Mouse (Mus musculus) bone marrow, adult 2 months (tissue): ENCODE measurements at regions not wholly inside any gene's neighbourhood (a gene's known extent, or its start where the extent isn't known, plus 50 kb on each side); places are given as distances from the start of the nearest gene placed in this dataset.
A peak's percentile ranks its signal among the peaks of the same experiment; 100 is the strongest.

ENCODE experiments used
- H3K27ac ChIP-seq: fragments of 200-500 bp; 2 replicates; pipeline ENCODE4 v1.5.1; 2012; ENCODE audit warnings: low read depth, mild to moderate bottlenecking, control low read depth, inconsistent platforms, low read length; ENCODE audit not compliant: control insufficient read depth, poor library complexity, insufficient read depth
- H3K4me1 ChIP-seq: fragments of 200-500 bp; 2 replicates; pipeline ENCODE4 v1.6.1; 2011; ENCODE audit warnings: low read length; ENCODE audit not compliant: control insufficient read depth, insufficient read depth
- H3K4me3 ChIP-seq: fragments of 200-500 bp; replicated peaks from 2 replicates; pipeline ENCODE3; 2011; ENCODE audit warnings: mild to moderate bottlenecking, low read depth, low read length, control low read depth; ENCODE audit not compliant: control insufficient read depth
- CTCF ChIP-seq: fragments of 200-500 bp; IDR thresholded peaks from 2 replicates; pipeline ENCODE4 v1.5.1; 2011; ENCODE audit warnings: low read length, control low read depth; ENCODE audit not compliant: control insufficient read depth, insufficient read depth
- POLR2A ChIP-seq: fragments of 200-500 bp; IDR thresholded peaks from 2 replicates; pipeline ENCODE4 v1.6.1; 2011; ENCODE audit warnings: low read depth, mild to moderate bottlenecking, control low read depth, low read length, borderline replicate concordance; ENCODE audit not compliant: control insufficient read depth
- WGBS: fragments of 180-500 bp; shearing (Covaris S2); methylation state at CpG from one replicate; pipeline ENCODE4 v1.1.7; 2018; 5-methylcytosine and 5-hydroxymethylcytosine counted together

- Histone ChIP-seq H3K27ac (no peak overlapping the region), H3K4me3 (no peak overlapping the region), H3K4me1 (no peaks in the 10 kb centered on the region)
- TF ChIP-seq POLR2A (no peak), CTCF (no peak)
- 68% methylated on average over 18 of the region's 18 CpGs for WGBS
Measured at GRCm38 (mm10) chr11:26962040-26962927, 368.5 kb upstream of the Vrk2 start.

- 28% methylated on average over 5 of the region's 5 CpGs for WGBS
- no peak overlapping the region for H3K27ac ChIP-seq
- no peak overlapping the region for H3K4me3 ChIP-seq
- H3K4me1 ChIP-seq: no peaks in the 10 kb centered on the region
- TF ChIP-seq POLR2A: no peak
- TF ChIP-seq CTCF: peak; percentile 89
Measured at GRCm38 (mm10) chr11:26961336-26961980, 367.7 kb upstream of the Vrk2 start.

GRCm38 (mm10) chr11:26956153-26956552, 362.4 kb upstream of the Vrk2 start:
- no peaks in the 10 kb centered on the region for H3K4me1 ChIP-seq
- 59% methylated on average over 3 of the region's 3 CpGs for WGBS
- no peak overlapping the region for H3K27ac ChIP-seq
- TF ChIP-seq POLR2A (no peak), CTCF (no peak)
- H3K4me3 ChIP-seq: no peak overlapping the region

GRCm38 (mm10) chr11:26931766-26932165, 338.0 kb upstream of the Vrk2 start:
- no peak overlapping the region for H3K4me3 ChIP-seq
- no peak overlapping the region for H3K27ac ChIP-seq
- WGBS: 56% methylated on average over 3 of the region's 3 CpGs
- no peaks in the 10 kb centered on the region for H3K4me1 ChIP-seq
- TF ChIP-seq POLR2A (no peak), CTCF (no peak)

- no peaks in the 10 kb centered on the region for H3K4me1 ChIP-seq
- 73% methylated on average over 3 of the region's 3 CpGs for WGBS
- no peak for TF ChIP-seq CTCF
- TF ChIP-seq POLR2A: no peak
- H3K4me3 ChIP-seq: no peak overlapping the region
- H3K27ac ChIP-seq: no peak overlapping the region
Measured at GRCm38 (mm10) chr11:26907099-26907498, 313.3 kb upstream of the Vrk2 start.

- Histone ChIP-seq H3K4me1 (no peaks in the 10 kb centered on the region), H3K27ac (no peak overlapping the region), H3K4me3 (no peak overlapping the region)
- TF ChIP-seq POLR2A (no peak), CTCF (no peak)
- 57% methylated on average over 6 of the region's 6 CpGs for WGBS
Measured at GRCm38 (mm10) chr11:26881635-26882034, 287.8 kb upstream of the Vrk2 start.
